Mouse (Mus musculus) liver, embryonic 12.5 days (tissue): Measurements from ENCODE around the gene Xylt1. TPM values are rescaled to one million over a fixed set of nuclear protein-coding genes. Genes with fewer than 3 reads are reported as not detected.

Source experiments
- ATAC-seq: fragments of 200-750 bp; cut with Nextera tagmentation; 2 replicates; pipeline ENCODE4 v1.8.0; 2017; ENCODE audit warnings: moderate number of reproducible peaks, mild to moderate bottlenecking, moderate library complexity
- H3K27ac ChIP-seq: fragments of 300-500 bp; sonication (generic); 2 replicates; pipeline ENCODE4 v1.5.1; 2016; ENCODE audit warnings: mild to moderate bottlenecking
- H3K27me3 ChIP-seq: fragments of 300-500 bp; sonication (generic); replicated peaks from 2 replicates; pipeline ENCODE4 v1.6.1; 2016; ENCODE audit warnings: mild to moderate bottlenecking, moderate library complexity
- H3K36me3 ChIP-seq: fragments of 300-500 bp; sonication (generic); 2 replicates; pipeline ENCODE4 v1.6.1; 2016; ENCODE audit warnings: mild to moderate bottlenecking, moderate library complexity
- H3K4me1 ChIP-seq: fragments of 300-500 bp; sonication (generic); 2 replicates; pipeline ENCODE4 v1.6.1; 2016
- H3K4me2 ChIP-seq: fragments of 300-500 bp; sonication (generic); 2 replicates; pipeline ENCODE4 v1.6.1; 2016; ENCODE audit warnings: mild to moderate bottlenecking, moderate library complexity
- H3K4me3 ChIP-seq: fragments of 300-500 bp; sonication (generic); 2 replicates; pipeline ENCODE4 v1.5.1; 2016; ENCODE audit warnings: mild to moderate bottlenecking, moderate library complexity
- H3K9ac ChIP-seq: fragments of 300-500 bp; sonication (generic); 2 replicates; pipeline ENCODE4 v1.6.1; 2016; ENCODE audit warnings: mild to moderate bottlenecking, moderate library complexity
- H3K9me3 ChIP-seq: fragments of 300-500 bp; sonication (generic); replicated peaks from 2 replicates; pipeline ENCODE4 v1.6.1; 2016; ENCODE audit warnings: mild to moderate bottlenecking, moderate library complexity
- WGBS: fragments of 180-500 bp; shearing (Covaris S2); methylation state at CpG from one replicate; pipeline ENCODE4 v1.1.7; 2016; ENCODE audit not compliant: insufficient replicate concordance; 5-methylcytosine and 5-hydroxymethylcytosine counted together
- polyA plus RNA-seq: library from polyadenylated mRNA; unstranded; fragments of >200 nt; fragmentation: Nextera tagmentation; extraction: Ambion mirVana; gene quantifications from 2 replicates; pipeline ENCODE4 v1.2.1, GENCODE M21; 2016

The Xylt1 gene
- polyA plus RNA-seq, 1 experiment from 2014 or later: 0.58 TPM

DNA sequence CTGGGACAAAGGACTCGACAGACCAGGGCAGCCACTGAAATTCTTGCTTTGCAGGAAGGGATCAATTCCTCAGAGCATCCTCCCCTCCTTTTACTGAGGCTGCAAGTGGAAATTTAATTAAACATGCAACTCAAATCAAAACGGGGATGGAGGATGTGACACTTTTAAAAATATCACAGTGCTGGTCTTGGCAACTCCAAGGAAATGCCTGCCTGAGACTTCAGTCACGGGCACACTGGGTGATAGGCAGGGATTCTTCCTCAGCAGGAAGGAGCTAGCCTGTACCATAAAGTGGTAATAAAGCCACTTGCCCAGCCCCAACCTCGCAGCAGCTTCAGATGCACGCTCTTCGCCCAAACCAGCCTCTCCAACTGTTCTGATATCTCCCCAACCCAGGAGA is 339.6 kb downstream of the Xylt1 start:
- H3K27ac ChIP-seq: no peak overlapping the region
- H3K9me3 ChIP-seq: no peaks in the 10 kb centered on the region
- no peaks in the 10 kb centered on the region for H3K4me1 ChIP-seq
- no peak for ATAC-seq
- H3K4me3 ChIP-seq: no peak overlapping the region
- H3K4me2 ChIP-seq: no peak overlapping the region
- no peaks in the 10 kb centered on the region for H3K36me3 ChIP-seq
- H3K27me3 ChIP-seq: no peaks in the 10 kb centered on the region
- 41% methylated on average over 6 of the region's 6 CpGs for WGBS
- H3K9ac ChIP-seq: no peak overlapping the region
